ENCODE assay signal across 8 mouse cellular contexts in genomic region chr7:82175327-82175721, GRCm38 (mm10). TPM values are rescaled to one million over a fixed set of nuclear protein-coding genes. Genes with fewer than 3 reads are reported as not detected.
DNase-seq lines count a peak whose midpoint lies in the region; ATAC-seq and TF ChIP-seq lines count a peak whose summit lies in the region.

No protein-coding gene starts in this region.

- H3K9me3 ChIP-seq in heart, embryonic 14.5 days (ENCODE audit: control insufficient read depth, low read length): no peaks in the 10 kb centered on the region
- H3K9me3 ChIP-seq in heart, postnatal 0 days (replicated peaks; ENCODE audit: control insufficient read depth, low read length): no peaks in the 10 kb centered on the region
- no peaks in the 10 kb centered on the region for H3K9me3 ChIP-seq in midbrain, embryonic 11.5 days (ENCODE audit: control insufficient read depth, low read length)

- H3K36me3 ChIP-seq in heart, embryonic 14.5 days (ENCODE audit: control insufficient read depth, insufficient read depth, low read length): no peaks in the 10 kb centered on the region
- no peaks in the 10 kb centered on the region for H3K36me3 ChIP-seq in heart, postnatal 0 days (replicated peaks; ENCODE audit: control insufficient read depth, insufficient read depth, low read length)
- H3K36me3 ChIP-seq in midbrain, embryonic 11.5 days (ENCODE audit: control insufficient read depth, insufficient read depth, low read length): no peaks in the 10 kb centered on the region

- H3K27me3 ChIP-seq in heart, embryonic 14.5 days (ENCODE audit: control insufficient read depth, insufficient read depth, low read length): peaks cover 6% of the 10 kb centered on the region; the same call in 1 of the 2 replicates
- peaks cover 24% of the 10 kb centered on the region for H3K27me3 ChIP-seq in heart, postnatal 0 days (ENCODE audit: control insufficient read depth, insufficient read depth, low read length)
- H3K27me3 ChIP-seq in midbrain, embryonic 11.5 days (ENCODE audit: control insufficient read depth, insufficient read depth, low read length): no peaks in the 10 kb centered on the region

- no peak for DNase-seq in heart, adult 8-10 months (ENCODE audit: low spot score)
- peak; percentile 45 to 56 for DNase-seq in cerebellum, postnatal 10 days
- DNase-seq in heart, postnatal 0 days (ENCODE audit: low spot score): no peak
- DNase-seq in midbrain, embryonic 11.5 days (ENCODE audit: low spot score, missing footprints): peak; percentile 86
- DNase-seq in MN1 (ENCODE audit: low spot score): no peak
- DNase-seq in spleen, postnatal 4 days (ENCODE audit: low spot score in 2 of 2): no peak
- no peak for DNase-seq in kidney, postnatal 14 days

- H3K4me1 ChIP-seq in heart, embryonic 14.5 days (ENCODE audit: control insufficient read depth in 2 of 2, insufficient read depth in 2 of 2, low read length in 2 of 2): peaks cover 5 to 11% of the 10 kb centered on the region in 2 experiments; a peak in 2 of 4 replicates
- peaks cover 3% of the 10 kb centered on the region; the same call in 1 of the 2 replicates for H3K4me1 ChIP-seq in heart, postnatal 0 days (ENCODE audit: control insufficient read depth, insufficient read depth)
- H3K4me1 ChIP-seq in midbrain, embryonic 11.5 days (ENCODE audit: control insufficient read depth, insufficient read depth, low read length): peaks cover 5% of the 10 kb centered on the region

- TF ChIP-seq EP300 in heart, postnatal 0 days (IDR thresholded peaks at IDR 0.05; ENCODE audit: low read depth): no peak

- TF ChIP-seq CTCF in heart, postnatal 0 days (IDR thresholded peaks at IDR 0.05; ENCODE audit: low read depth): no peak

- peak overlapping the region; percentile 67 for H3K9ac ChIP-seq in heart, embryonic 14.5 days (ENCODE audit: low read length)
- peak overlapping the region; percentile 11; the same call in 1 of the 2 replicates for H3K9ac ChIP-seq in heart, postnatal 0 days (replicated peaks; ENCODE audit: low read depth, low read length)
- peak overlapping the region; percentile 64 for H3K9ac ChIP-seq in midbrain, embryonic 11.5 days (ENCODE audit: low read length)

- peak overlapping the region; percentile 100 for H3K4me2 ChIP-seq in heart, embryonic 14.5 days (ENCODE audit: low read length)
- H3K4me2 ChIP-seq in heart, postnatal 0 days (ENCODE audit: low read depth, low read length): peak overlapping the region; percentile 84
- H3K4me2 ChIP-seq in midbrain, embryonic 11.5 days: peak overlapping the region; percentile 92

- ATAC-seq in heart, embryonic 14.5 days (ENCODE audit: insufficient number of reproducible peaks, insufficient read depth, low FRiP score, low read depth): no peak
- ATAC-seq in heart, postnatal 0 days (ENCODE audit: insufficient read depth, low read depth): no peak
- no peak for ATAC-seq in midbrain, embryonic 11.5 days (ENCODE audit: low FRiP score)

- H3K27ac ChIP-seq in heart, embryonic 14.5 days (replicated peaks in 1 of 2; ENCODE audit: control insufficient read depth in 1 of 2, insufficient read depth in 1 of 2, low read depth in 2 of 2, low read length in 2 of 2): no peak overlapping the region
- H3K27ac ChIP-seq in heart, postnatal 0 days (ENCODE audit: low read depth): no peak overlapping the region
- H3K27ac ChIP-seq in midbrain, embryonic 11.5 days (ENCODE audit: low read depth, low read length): no peak overlapping the region

- WGBS in heart, embryonic 14.5 days: 2% methylated on average over 16 of the region's 16 CpGs
- WGBS in heart, postnatal 0 days: 4% methylated on average over 16 of the region's 16 CpGs
- under 1% methylated on average over 16 of the region's 16 CpGs for WGBS in midbrain, embryonic 11.5 days

- peak overlapping the region; percentile 67 to 72 for H3K4me3 ChIP-seq in heart, embryonic 14.5 days (ENCODE audit: control insufficient read depth in 1 of 2, insufficient read depth in 1 of 2, low read depth in 1 of 2, low read length in 2 of 2)
- peak overlapping the region; percentile 52 for H3K4me3 ChIP-seq in heart, postnatal 0 days (ENCODE audit: low read depth, low read length)
- H3K4me3 ChIP-seq in midbrain, embryonic 11.5 days (ENCODE audit: low read depth, low read length): peak overlapping the region; percentile 72

RNA-seq across cellular contexts. Expression of gene Sh3gl3, which starts 1.7 kb away (rescaled TPM):
- polyA plus RNA-seq in heart, embryonic 14.5 days (2014; fragmentation: Nextera tagmentation; extraction: Ambion mirVana): 6.6 and 7.5 TPM in 2 replicates
- total RNA-seq in heart, adult 8-10 months (2022): under 1 TPM; 0.32 to 0.73 (median 0.44) TPM
- 1.1 and 2.2 TPM in 2 replicates for total RNA-seq in heart, postnatal 0 days (2014; rRNA removed; ENCODE audit: low replicate concordance)
- 3.3 and 3.4 TPM in 2 replicates for polyA plus RNA-seq in heart, postnatal 0 days (2015; fragmentation: Nextera tagmentation; extraction: Ambion mirVana)
- 15.8 and 16.4 TPM in 2 replicates for polyA plus RNA-seq in midbrain, embryonic 11.5 days (2014; fragmentation: Nextera tagmentation; extraction: Ambion mirVana)

Comparison
In these comparisons a context has a peak if more than half of its experiments do, and no peak if none do; other contexts are left out.
1. H3K9ac ChIP-seq: peak in every context shown above with its lines; median percentile 67 in heart, embryonic 14.5 days; 64 in midbrain, embryonic 11.5 days; 11 in heart, postnatal 0 days.
2. DNase-seq: peak in cerebellum, postnatal 10 days (2 of 2) and midbrain, embryonic 11.5 days (single experiment); none in heart, adult 8-10 months (single experiment), heart, postnatal 0 days (single experiment), MN1 (single experiment), spleen, postnatal 4 days (0 of 2) and kidney, postnatal 14 days (single experiment).
3. Peak in every context shown above with its lines, with median percentiles within 50 percentile points of each other: H3K4me2 ChIP-seq and H3K4me3 ChIP-seq.